Mouse (Mus musculus) heart, postnatal 4 days (tissue): Measurements from ENCODE around the gene Muc4. TPM values are rescaled to one million over a fixed set of nuclear protein-coding genes. Genes with fewer than 3 reads are reported as not detected.

Experiments
- DNase-seq: peaks from one replicate; pipeline ENCODE4 v3.0.0; 2021
- total RNA-seq, 2 experiments: library from RNA; stranded (reverse); gene quantifications; 2 replicates each; pipeline ENCODE4 v1.2.3; 2021

The Muc4 gene
- total RNA-seq, 2 experiments from 2014 or later = not detected

GRCm38 (mm10) chr16:32805151-32805550, 69.5 kb downstream of the Muc4 start:
- DNase-seq = no peak

DNA sequence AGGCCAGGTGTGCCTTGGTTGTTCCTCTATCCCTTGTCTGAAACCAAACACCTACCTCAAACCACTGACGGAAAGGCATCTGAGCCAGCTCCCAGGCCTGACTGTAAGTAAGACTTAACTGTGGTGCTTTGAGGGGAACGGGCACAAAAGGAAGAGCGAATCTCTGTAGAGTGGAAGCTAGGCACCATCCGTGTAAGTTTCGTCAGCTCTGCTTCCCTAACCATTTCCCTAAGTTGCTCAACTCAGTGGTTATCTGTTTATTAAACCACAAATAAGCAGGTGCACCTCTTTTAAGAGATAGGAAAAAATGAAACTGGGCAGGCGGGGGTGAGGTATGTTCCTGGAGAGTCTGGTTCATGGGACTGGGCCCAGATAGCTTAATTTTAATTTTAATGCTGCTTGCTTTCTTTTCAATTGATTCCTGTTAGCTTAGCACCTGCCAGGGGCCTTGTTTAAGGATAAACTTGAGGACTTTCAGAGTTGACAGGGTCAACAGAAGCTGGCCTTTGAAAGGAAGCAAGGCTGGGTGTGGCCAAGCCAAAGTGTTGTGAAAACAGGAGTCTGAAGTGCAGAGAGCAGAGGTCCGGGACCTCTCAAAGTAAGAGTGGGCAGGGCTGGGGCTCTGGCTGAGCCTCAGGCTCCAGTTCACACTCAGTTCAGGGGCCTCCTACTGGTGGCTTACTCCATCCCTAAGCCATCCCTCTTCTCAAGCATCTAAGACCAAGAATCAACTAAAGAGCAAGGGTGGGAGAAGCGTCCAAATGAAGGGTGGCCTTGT, 71.9 kb downstream of the Muc4 start:
- no peak for DNase-seq

- no peak for DNase-seq
Measured at GRCm38 (mm10) chr16:32810321-32810720, 74.6 kb downstream of the Muc4 start, which contains the start of gene Smbd1. TSS of gene Smbd1 (minus strand) at chr16:32810477.

- peak; percentile 93 for DNase-seq
Measured at GRCm38 (mm10) chr16:32812888-32813361, 77.2 kb downstream of the Muc4 start.

GRCm38 (mm10) chr16:32813362-32813761, 77.7 kb downstream of the Muc4 start:
- DNase-seq = peak; percentile 31

DNA sequence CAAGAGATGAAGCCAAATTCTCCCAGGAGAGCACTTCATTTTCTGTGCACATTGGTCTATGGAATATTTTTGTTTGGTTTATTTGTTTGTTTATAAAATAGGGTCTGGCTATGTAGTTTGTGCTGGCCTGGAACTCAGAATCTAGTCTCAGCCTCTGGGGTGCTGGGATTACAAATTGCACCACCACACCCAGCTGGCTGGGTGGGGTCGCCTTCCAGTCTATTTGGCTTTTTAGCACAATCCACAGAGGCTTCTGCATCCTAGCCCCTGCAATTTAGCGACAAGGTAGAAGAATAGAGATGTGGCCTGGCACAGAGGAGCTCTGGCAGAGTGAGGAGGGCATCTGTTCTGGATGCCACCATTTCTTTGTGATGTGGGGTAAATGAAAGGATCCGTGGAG, 78.1 kb downstream of the Muc4 start:
- no peak for DNase-seq

GRCm38 (mm10) chr16:32814539-32814938, 78.9 kb downstream of the Muc4 start:
- DNase-seq = peak; percentile 60

GRCm38 (mm10) chr16:32815160-32815605, 79.5 kb downstream of the Muc4 start:
- peak; percentile 60 for DNase-seq

DNA sequence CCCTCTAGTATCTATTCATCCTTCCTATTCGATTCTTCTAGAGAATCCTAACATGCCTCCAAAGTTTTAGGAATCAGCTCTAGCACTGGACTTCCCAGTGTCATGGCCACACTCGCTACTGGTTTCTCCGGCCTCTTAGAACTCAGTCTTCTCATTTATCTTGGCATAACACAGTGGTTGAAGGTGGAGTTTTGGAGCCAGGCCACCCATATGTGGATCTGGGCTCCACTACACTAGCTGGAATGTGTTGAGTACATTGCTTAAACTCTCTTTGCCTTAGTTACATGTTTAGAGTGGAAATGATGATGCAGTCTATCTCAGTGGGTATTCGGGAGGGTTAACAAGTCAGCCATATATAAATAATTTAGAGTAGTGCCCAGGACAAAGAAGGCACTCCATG, 82.3 kb downstream of the Muc4 start:
- DNase-seq = peak; percentile 39

DNA sequence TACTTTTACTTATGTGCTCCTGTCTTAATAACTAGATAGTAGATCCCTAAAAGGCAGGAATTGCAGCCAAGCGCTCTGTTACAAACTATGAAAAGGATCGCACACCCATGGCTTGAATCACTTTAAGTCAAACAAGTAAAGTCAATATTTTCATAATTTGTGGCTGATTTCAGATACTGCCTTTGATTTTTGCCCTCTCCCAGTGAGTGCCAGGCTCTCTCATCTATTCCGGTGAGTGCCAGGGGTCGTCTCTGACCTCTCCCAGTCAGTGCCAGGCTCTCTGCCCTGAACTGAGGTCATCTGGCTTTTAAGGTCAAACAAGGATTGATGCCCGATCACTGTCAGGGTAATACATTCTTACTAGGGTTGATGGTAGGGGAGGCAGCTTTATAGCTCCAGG, 82.8 kb downstream of the Muc4 start:
- no peak for DNase-seq

DNA sequence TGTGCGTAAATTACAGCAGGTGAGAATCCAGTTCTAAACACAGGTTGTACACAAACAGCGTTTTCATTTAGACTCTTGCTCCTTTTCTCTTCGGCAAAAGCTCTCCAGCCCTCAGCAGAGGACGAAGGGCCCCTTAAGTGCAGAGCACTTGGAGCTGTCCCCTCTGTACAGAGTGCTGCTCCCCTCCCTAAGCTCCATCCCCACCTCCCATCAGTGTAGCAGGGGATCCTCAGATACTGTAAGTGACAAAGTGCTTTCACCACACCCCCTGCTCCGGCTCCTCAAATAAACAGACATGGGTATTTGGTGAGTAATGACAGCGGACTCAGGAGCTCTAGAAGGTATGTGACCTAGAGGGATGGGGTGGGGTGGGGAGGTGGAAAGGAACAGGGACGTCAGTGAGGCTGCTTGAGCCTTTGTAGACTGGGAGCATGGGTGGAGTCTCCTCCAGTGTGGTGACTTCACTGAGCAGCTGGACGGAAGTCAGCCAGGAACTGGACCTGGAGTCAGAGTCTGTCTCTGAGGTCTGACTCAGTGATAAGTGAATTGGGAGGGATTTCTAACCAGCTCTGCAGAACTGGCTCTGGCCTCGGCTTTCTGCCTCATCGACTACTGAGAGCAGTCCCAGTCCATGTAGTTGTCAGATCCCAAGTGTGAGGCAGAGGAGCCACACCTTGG, 86.2 kb downstream of the Muc4 start:
- peak; percentile 66 for DNase-seq

DNA sequence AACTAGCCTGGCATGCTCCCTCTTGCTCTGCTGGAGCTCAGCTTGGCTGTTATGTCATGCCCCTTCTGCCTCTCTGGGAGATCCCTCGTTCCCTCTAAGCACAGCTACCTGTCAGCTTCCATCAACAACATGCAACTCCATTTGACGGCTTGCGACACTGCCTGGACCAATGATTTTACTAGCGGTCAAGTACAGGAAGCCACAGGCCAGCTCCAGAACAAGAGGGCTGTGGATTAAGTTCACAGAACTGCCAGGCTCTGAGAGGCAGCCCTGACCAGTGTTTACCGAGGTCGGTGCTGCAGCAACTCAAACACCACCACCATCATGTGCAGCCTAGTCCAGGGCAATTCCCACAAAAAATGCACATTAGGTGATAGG, 86.8 kb downstream of the Muc4 start:
- no peak for DNase-seq

DNA sequence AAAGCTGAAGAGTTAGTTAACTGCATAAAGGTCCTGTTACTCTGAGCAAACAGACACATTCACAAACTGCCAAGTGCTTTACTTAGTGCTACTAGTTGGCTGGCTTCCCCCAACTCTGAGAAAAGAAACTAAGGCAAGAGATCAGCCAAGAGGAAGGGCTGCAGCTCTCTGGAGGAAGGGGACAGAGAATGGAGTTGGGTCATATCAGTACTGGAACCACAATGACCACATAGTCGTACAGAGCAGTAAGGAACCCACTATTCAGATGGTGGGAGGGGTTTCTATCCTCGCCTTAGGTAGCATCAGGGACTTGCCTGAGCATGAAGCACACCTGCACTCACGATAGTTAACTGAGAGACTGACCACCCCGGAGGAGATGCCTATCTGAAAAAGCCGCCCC, 87.2 kb downstream of the Muc4 start:
- DNase-seq = no peak

DNA sequence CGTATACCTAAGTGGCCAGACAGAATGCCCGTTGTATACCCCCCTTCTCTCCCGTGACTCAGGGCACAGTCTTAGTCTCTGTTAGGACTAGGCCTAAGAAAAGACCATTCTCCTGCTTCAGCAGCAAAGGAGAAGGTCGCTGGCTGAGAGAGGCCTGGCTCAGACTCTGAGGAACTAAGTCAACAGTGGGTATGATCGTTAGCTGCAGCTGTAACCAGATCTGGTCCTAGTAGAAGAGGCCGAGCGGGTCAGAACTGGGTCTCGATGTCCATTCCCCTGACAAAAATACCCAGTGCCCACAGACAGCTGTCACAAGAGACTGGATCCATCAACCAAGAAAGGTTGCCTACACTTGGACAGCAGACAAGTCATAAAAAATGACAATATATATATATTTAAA, 87.8 kb downstream of the Muc4 start:
- DNase-seq = no peak

DNA sequence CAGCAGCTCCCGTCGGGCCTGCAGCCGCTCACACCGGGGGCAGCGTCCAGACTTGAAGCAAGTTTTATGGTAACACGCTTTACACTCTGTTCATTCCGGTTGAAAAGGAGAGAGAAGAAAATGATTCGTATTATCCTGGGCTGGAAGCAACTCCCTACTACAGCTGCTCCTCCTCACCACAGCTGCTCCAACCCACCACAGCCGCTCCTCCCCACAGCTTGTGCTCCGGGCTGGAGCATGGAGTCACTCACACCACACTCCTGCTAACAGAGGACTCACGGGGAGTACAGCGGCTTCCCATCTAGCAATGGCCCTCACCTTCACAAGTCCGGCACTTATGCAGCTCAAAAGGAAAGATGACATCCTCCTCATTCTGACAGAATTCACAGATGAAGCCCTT, 88.4 kb downstream of the Muc4 start:
- DNase-seq = no peak

DNA sequence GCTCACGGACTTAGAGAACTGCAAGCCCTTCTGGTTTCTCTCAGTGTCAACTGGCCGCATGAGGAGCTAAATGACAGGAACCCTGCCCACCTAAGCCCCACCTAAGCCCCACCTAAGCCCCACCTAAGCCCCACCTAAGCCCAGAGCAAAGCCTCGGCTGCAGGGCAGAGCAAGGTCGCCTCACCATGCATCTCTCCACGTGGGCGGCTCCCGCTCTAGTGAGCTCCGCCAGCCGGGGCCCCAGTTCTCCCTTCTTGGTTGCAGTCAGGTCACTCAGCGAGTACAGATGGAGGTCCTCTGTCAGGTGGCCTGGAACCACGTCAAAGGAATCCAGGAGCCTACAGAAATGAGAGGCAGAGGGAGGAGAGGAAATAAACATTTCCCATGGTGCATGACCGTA, 89.7 kb downstream of the Muc4 start:
- no peak for DNase-seq

DNA sequence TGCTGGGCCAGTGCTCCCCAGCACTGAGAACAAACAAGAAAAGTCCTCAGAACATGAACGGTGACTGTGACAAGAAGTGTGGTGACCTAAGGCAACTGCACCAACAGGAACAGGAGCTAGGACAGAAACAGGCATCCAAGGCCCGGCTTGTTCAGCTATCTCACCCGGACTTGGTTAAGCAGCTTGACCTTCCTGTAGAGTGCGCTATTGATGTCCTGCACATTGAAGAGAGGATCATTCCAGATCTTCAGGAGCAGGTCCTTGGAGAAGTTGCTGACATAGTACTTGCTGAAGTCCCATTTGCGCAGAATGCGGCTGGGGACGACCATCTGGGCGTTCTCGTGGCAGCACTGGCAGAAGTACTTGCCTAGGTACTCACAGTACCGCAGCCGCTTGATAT, 90.8 kb downstream of the Muc4 start:
- no peak for DNase-seq

DNA sequence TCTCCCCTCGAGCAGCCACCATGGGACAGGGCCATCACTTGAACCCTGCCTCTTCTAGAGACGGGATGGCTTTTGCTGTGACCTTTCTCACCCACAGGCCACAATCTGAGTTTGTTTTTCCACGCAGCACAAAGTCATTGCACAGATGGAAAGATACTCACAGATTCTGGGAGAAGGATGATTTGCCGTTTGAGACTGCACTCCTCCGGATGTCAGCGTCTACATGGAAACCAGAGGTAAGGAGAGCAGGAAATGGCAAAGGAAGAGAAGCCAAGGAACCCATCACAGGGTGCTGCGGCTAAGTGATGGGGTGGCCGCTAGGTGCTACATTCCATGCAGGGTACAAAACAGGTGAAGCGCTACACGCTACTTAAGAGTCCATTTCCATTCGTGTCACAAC, 93.4 kb downstream of the Muc4 start:
- no peak for DNase-seq

GRCm38 (mm10) chr16:32831501-32831900, 95.8 kb downstream of the Muc4 start:
- DNase-seq = no peak

Other genes starting within 250 kb of the Muc4 start
- gene Slc51a, start 248.0 kb upstream of the Muc4 start, total RNA-seq = 1 to 10 TPM; 4.2 to 5.5 TPM
- under 1 TPM in 1 of 2 experiments, not detected in 1; 0.24 TPM for gene Zdhhc19, start 239.6 kb upstream of the Muc4 start, total RNA-seq
- 100 to 1,000 TPM; 139 to 148 TPM for gene Tfrc, start 127.0 kb upstream of the Muc4 start, total RNA-seq
- 10 to 100 TPM; 38.4 to 49.9 TPM for gene Tnk2, start 92.0 kb upstream of the Muc4 start, total RNA-seq
- under 1 TPM in 1 of 2 experiments, not detected in 1; 0.14 TPM for gene Muc20, start 61.5 kb downstream of the Muc4 start, total RNA-seq
- not detected for gene Smbd1, start 74.6 kb downstream of the Muc4 start, total RNA-seq
- 100 to 1,000 TPM; 125 to 126 TPM for gene Fyttd1, start 141.6 kb downstream of the Muc4 start, total RNA-seq
- 10 to 100 TPM; 29.8 to 35.1 TPM for gene Rubcn, start 141.9 kb downstream of the Muc4 start, total RNA-seq
- gene Lrch3, start 178.2 kb downstream of the Muc4 start, total RNA-seq = 10 to 100 TPM; 29.0 to 30.9 TPM